Mouse (Mus musculus) monocyte, adult 59 days (primary cell): Measurements from ENCODE around the gene Spaca6. TPM values are rescaled to one million over a fixed set of nuclear protein-coding genes. Genes with fewer than 3 reads are reported as not detected.

Experiments used
- total RNA-seq, 2 experiments: library from RNA; stranded (reverse); gene quantifications; one replicate each; pipeline ENCODE4 v1.2.4; 2023

Spaca6 gene
- total RNA-seq: 1 to 10 TPM; 4.0 to 5.0 TPM

GRCm38 (mm10) chr17:17826751-17827657, at the start of gene Spaca6:
TSS of gene Spaca6 (plus strand) at chr17:17827158.

GRCm38 (mm10) chr17:17855064-17855838, 28.3 kb downstream of the Spaca6 start, which contains the start of gene Has1:
TSS of gene Has1 (minus strand) at chr17:17855205.

GRCm38 (mm10) chr17:17883840-17884239, 56.9 kb downstream of the Spaca6 start, which contains the start of gene Fpr1:
TSS of gene Fpr1 (minus strand) at chr17:17883940.

GRCm38 (mm10) chr17:17887774-17888248, 60.9 kb downstream of the Spaca6 start, which contains the start of the genes Fpr2 and Fpr3:
TSS of gene Fpr2 (plus strand) at chr17:17887824.
TSS of gene Fpr3 (plus strand) at chr17:17887852.

Other genes starting within 250 kb of the Spaca6 start
- 100 to 1,000 TPM; 180 to 181 TPM for gene Lnpep, start 202.1 kb upstream of the Spaca6 start, total RNA-seq
- not detected for gene Vmn2r90, start 123.4 kb upstream of the Spaca6 start, total RNA-seq
- not detected for gene Has1, start 28.0 kb downstream of the Spaca6 start, total RNA-seq
- gene Fpr1, start 56.8 kb downstream of the Spaca6 start, total RNA-seq: 10 to 100 TPM; 23.2 to 24.9 TPM
- gene Fpr2, start 60.7 kb downstream of the Spaca6 start, total RNA-seq: 10 to 100 TPM; 56.8 to 65.9 TPM
- not detected for gene Fpr3, start 60.7 kb downstream of the Spaca6 start, total RNA-seq
- gene Fpr-rs4, start 194.6 kb downstream of the Spaca6 start, total RNA-seq: not detected
- gene Vmn2r124, start 222.3 kb downstream of the Spaca6 start, total RNA-seq: not detected